Mouse (Mus musculus): ENCODE measurements around the gene Sema4d. TPM values are rescaled to one million over a fixed set of nuclear protein-coding genes. Genes with fewer than 3 reads are reported as not detected.

The Sema4d gene
- polyA plus RNA-seq, 1 experiment, result 24.6 TPM

- no peaks in the 10 kb centered on the region for H3K36me3 ChIP-seq (ENCODE audit: control insufficient read depth, insufficient read depth, low read length, poor library complexity, severe bottlenecking)
- H3K9ac ChIP-seq (ENCODE audit: low read depth, poor library complexity, severe bottlenecking), result no peak overlapping the region
- no peak overlapping the region for H3K4me3 ChIP-seq (ENCODE audit: low read depth, low read length)
- TF ChIP-seq CTCF (IDR thresholded peaks at IDR 0.05; ENCODE audit: low read depth, low read length) (no peak), EP300 (IDR thresholded peaks at IDR 0.05; ENCODE audit: insufficient read depth, low read depth, low read length) (no peak), POLR2A (IDR thresholded peaks at IDR 0.05; ENCODE audit: insufficient read depth, low read length) (no peak)
- no peaks in the 10 kb centered on the region for H3K9me3 ChIP-seq (replicated peaks; ENCODE audit: control insufficient read depth, insufficient read depth, low read length, poor library complexity, severe bottlenecking)
- no peak overlapping the region for H3K27ac ChIP-seq (ENCODE audit: insufficient read depth, low read length)
- peaks cover 9% of the 10 kb centered on the region for H3K4me1 ChIP-seq (ENCODE audit: control insufficient read depth, insufficient read depth, low read length)
- no peaks in the 10 kb centered on the region for H3K27me3 ChIP-seq (ENCODE audit: control insufficient read depth, insufficient read depth, low read length, poor library complexity, severe bottlenecking)
Measured at GRCm38 (mm10) chr13:51737033-51737948, 56.3 kb downstream of the Sema4d start.

GRCm38 (mm10) chr13:51736007-51736911, 57.3 kb downstream of the Sema4d start:
- H3K9me3 ChIP-seq (replicated peaks; ENCODE audit: control insufficient read depth, insufficient read depth, low read length, poor library complexity, severe bottlenecking), result no peaks in the 10 kb centered on the region
- no peak for TF ChIP-seq POLR2A (IDR thresholded peaks at IDR 0.05; ENCODE audit: insufficient read depth, low read length)
- no peak for TF ChIP-seq CTCF (IDR thresholded peaks at IDR 0.05; ENCODE audit: low read depth, low read length)
- no peak for TF ChIP-seq EP300 (IDR thresholded peaks at IDR 0.05; ENCODE audit: insufficient read depth, low read depth, low read length)
- no peak overlapping the region for H3K4me3 ChIP-seq (ENCODE audit: low read depth, low read length)
- H3K4me1 ChIP-seq (ENCODE audit: control insufficient read depth, insufficient read depth, low read length), result peaks cover 13% of the 10 kb centered on the region
- no peak overlapping the region for H3K9ac ChIP-seq (ENCODE audit: low read depth, poor library complexity, severe bottlenecking)
- H3K27me3 ChIP-seq (ENCODE audit: control insufficient read depth, insufficient read depth, low read length, poor library complexity, severe bottlenecking), result no peaks in the 10 kb centered on the region
- no peaks in the 10 kb centered on the region for H3K36me3 ChIP-seq (ENCODE audit: control insufficient read depth, insufficient read depth, low read length, poor library complexity, severe bottlenecking)
- no peak overlapping the region for H3K27ac ChIP-seq (ENCODE audit: insufficient read depth, low read length)

DNA sequence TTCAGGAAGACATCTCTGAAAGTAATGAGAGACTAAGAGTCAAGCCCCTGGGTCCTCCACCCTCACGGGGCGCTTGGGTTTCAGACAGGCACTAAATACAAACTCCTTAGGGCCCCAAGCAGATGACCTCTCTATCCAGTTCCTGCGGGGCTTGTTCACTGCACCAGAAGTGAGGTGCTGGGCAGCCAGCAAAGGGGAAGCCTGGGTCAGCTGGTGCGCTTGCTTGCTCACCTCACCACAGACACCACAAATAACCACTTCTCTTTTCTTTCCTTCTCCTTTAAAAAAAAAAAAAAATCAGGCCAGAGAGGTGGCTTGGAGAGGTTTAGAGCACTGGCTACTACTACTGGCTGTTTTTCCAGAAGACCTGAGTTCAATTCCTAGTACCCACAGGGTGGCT, 59.0 kb downstream of the Sema4d start:
- no peaks in the 10 kb centered on the region for H3K27me3 ChIP-seq (ENCODE audit: control insufficient read depth, insufficient read depth, low read length, poor library complexity, severe bottlenecking)

GRCm38 (mm10) chr13:51732097-51732664, 61.4 kb downstream of the Sema4d start:
- H3K36me3 ChIP-seq (ENCODE audit: control insufficient read depth, insufficient read depth, low read length, poor library complexity, severe bottlenecking), result no peaks in the 10 kb centered on the region
- H3K27ac ChIP-seq (ENCODE audit: insufficient read depth, low read length), result no peak overlapping the region
- H3K27me3 ChIP-seq (ENCODE audit: control insufficient read depth, insufficient read depth, low read length, poor library complexity, severe bottlenecking), result no peaks in the 10 kb centered on the region
- no peak overlapping the region for H3K4me3 ChIP-seq (ENCODE audit: low read depth, low read length)
- peaks cover 20% of the 10 kb centered on the region for H3K4me1 ChIP-seq (ENCODE audit: control insufficient read depth, insufficient read depth, low read length)
- no peak overlapping the region for H3K9ac ChIP-seq (ENCODE audit: low read depth, poor library complexity, severe bottlenecking)
- no peaks in the 10 kb centered on the region for H3K9me3 ChIP-seq (replicated peaks; ENCODE audit: control insufficient read depth, insufficient read depth, low read length, poor library complexity, severe bottlenecking)
- no peak for TF ChIP-seq POLR2A (IDR thresholded peaks at IDR 0.05; ENCODE audit: insufficient read depth, low read length)
- no peak for TF ChIP-seq EP300 (IDR thresholded peaks at IDR 0.05; ENCODE audit: insufficient read depth, low read depth, low read length)
- TF ChIP-seq CTCF (IDR thresholded peaks at IDR 0.05; ENCODE audit: low read depth, low read length), result no peak

More for the DNA sequence above, 59.0 kb downstream of the Sema4d start:
- peaks cover 16% of the 10 kb centered on the region for H3K4me1 ChIP-seq (ENCODE audit: control insufficient read depth, insufficient read depth, low read length)
- TF ChIP-seq CTCF (IDR thresholded peaks at IDR 0.05; ENCODE audit: low read depth, low read length) (no peak), EP300 (IDR thresholded peaks at IDR 0.05; ENCODE audit: insufficient read depth, low read depth, low read length) (no peak), POLR2A (IDR thresholded peaks at IDR 0.05; ENCODE audit: insufficient read depth, low read length) (no peak)
- no peak overlapping the region for H3K9ac ChIP-seq (ENCODE audit: low read depth, poor library complexity, severe bottlenecking)
- H3K9me3 ChIP-seq (replicated peaks; ENCODE audit: control insufficient read depth, insufficient read depth, low read length, poor library complexity, severe bottlenecking), result no peaks in the 10 kb centered on the region
- H3K27ac ChIP-seq (ENCODE audit: insufficient read depth, low read length), result no peak overlapping the region
- no peaks in the 10 kb centered on the region for H3K36me3 ChIP-seq (ENCODE audit: control insufficient read depth, insufficient read depth, low read length, poor library complexity, severe bottlenecking)
- H3K4me3 ChIP-seq (ENCODE audit: low read depth, low read length), result no peak overlapping the region

DNA sequence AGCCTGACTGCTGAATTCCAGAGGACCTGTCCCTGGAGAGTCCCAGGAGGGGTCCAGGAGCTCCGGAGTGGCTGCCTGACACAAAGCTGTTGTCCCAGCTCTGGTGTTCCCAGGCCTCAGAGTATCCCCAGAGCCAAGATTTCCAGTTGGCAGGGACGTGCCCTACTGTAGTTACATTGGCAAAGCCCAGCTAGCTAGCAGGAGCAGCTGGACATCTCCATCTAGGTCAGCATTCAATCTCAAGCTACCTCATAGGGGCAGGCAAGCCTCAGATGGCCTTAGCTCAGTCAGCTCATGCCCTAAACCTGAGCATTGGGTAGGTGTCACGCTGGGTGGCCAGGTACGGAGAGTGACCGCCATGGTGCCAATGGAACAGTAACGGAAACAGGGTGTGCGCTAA, 62.1 kb downstream of the Sema4d start:
- Histone ChIP-seq H3K27ac (ENCODE audit: insufficient read depth, low read length) (no peak overlapping the region), H3K4me1 (ENCODE audit: control insufficient read depth, insufficient read depth, low read length) (peaks cover 20% of the 10 kb centered on the region), H3K27me3 (ENCODE audit: control insufficient read depth, insufficient read depth, low read length, poor library complexity, severe bottlenecking) (no peaks in the 10 kb centered on the region), H3K4me3 (ENCODE audit: low read depth, low read length) (no peak overlapping the region), H3K36me3 (ENCODE audit: control insufficient read depth, insufficient read depth, low read length, poor library complexity, severe bottlenecking) (no peaks in the 10 kb centered on the region), H3K9me3 (replicated peaks; ENCODE audit: control insufficient read depth, insufficient read depth, low read length, poor library complexity, severe bottlenecking) (no peaks in the 10 kb centered on the region), H3K9ac (ENCODE audit: low read depth, poor library complexity, severe bottlenecking) (no peak overlapping the region)
- TF ChIP-seq POLR2A (IDR thresholded peaks at IDR 0.05; ENCODE audit: insufficient read depth, low read length) (no peak), CTCF (IDR thresholded peaks at IDR 0.05; ENCODE audit: low read depth, low read length) (no peak), EP300 (IDR thresholded peaks at IDR 0.05; ENCODE audit: insufficient read depth, low read depth, low read length) (no peak)
